Mouse (Mus musculus): Measurements from ENCODE around the gene Tmem39a. TPM values are rescaled to one million over a fixed set of nuclear protein-coding genes. Genes with fewer than 3 reads are reported as not detected.

Gene Tmem39a
- polyA plus RNA-seq, 1 experiment from 2014 or later: 79.4 TPM

DNA sequence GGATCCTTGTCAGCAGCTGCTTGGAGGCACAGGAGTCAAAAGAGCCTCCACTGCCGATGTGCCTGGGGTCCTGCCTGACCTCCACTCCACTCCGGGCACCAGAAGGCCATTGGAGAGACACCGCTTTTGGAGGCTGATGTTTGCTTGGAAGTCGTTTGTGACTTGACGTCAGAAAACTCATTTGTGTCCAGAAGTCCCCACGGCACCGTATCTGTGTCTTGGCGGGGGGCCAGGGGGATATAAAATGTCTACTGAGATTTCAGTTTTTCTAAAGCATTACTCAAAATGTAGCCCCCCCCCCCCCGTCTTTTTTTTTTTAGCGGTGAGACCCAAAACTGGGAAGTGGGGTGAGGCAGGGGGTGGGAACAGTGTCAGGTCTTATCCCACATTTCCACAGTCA, 78.6 kb downstream of the Tmem39a start:
- H3K4me1 ChIP-seq (ENCODE audit: control insufficient read depth, insufficient read depth, low read length): no peaks in the 10 kb centered on the region
- no peak overlapping the region for H3K9ac ChIP-seq (ENCODE audit: low read length)
- WGBS: 79% methylated on average over 10 of the region's 10 CpGs
- no peak overlapping the region for H3K4me2 ChIP-seq
- DNase-seq (ENCODE audit: low spot score, missing footprints) (no peak), ATAC-seq (ENCODE audit: low FRiP score) (no peak)
- no peaks in the 10 kb centered on the region for H3K27me3 ChIP-seq (ENCODE audit: control insufficient read depth, insufficient read depth, low read length)
- no peak overlapping the region for H3K4me3 ChIP-seq (ENCODE audit: low read depth, low read length)
- no peaks in the 10 kb centered on the region for H3K9me3 ChIP-seq (ENCODE audit: control insufficient read depth, low read length)
- no peak overlapping the region for H3K27ac ChIP-seq (ENCODE audit: low read depth, low read length)
- H3K36me3 ChIP-seq (ENCODE audit: control insufficient read depth, insufficient read depth, low read length): no peaks in the 10 kb centered on the region

Other genes with a start within 250 kb of the Tmem39a start
- gene Maats1, start 216.6 kb upstream of the Tmem39a start, polyA plus RNA-seq (2014; fragmentation: Nextera tagmentation; extraction: Ambion mirVana): 0.32 and 0.60 TPM in 2 replicates
- 122 and 124 TPM in 2 replicates for gene Cox17, start 211.7 kb upstream of the Tmem39a start, polyA plus RNA-seq (2014; fragmentation: Nextera tagmentation; extraction: Ambion mirVana)
- not detected in 2 replicates for gene Gm21987, start 211.7 kb upstream of the Tmem39a start, polyA plus RNA-seq (2014; fragmentation: Nextera tagmentation; extraction: Ambion mirVana)
- gene Popdc2, start 196.5 kb upstream of the Tmem39a start, polyA plus RNA-seq (2014; fragmentation: Nextera tagmentation; extraction: Ambion mirVana): 0.59 and 2.1 TPM in 2 replicates
- gene Pla1a, start 125.6 kb upstream of the Tmem39a start, polyA plus RNA-seq (2014; fragmentation: Nextera tagmentation; extraction: Ambion mirVana): 0.23 and 0.59 TPM in 2 replicates
- gene Adprh, start 106.0 kb upstream of the Tmem39a start, polyA plus RNA-seq (2014; fragmentation: Nextera tagmentation; extraction: Ambion mirVana): 122 and 134 TPM in 2 replicates
- 0.42 and 0.65 TPM in 2 replicates for gene Cd80, start 103.1 kb upstream of the Tmem39a start, polyA plus RNA-seq (2014; fragmentation: Nextera tagmentation; extraction: Ambion mirVana)
- gene Timmdc1, start 36.0 kb upstream of the Tmem39a start, polyA plus RNA-seq (2014; fragmentation: Nextera tagmentation; extraction: Ambion mirVana): 27.6 and 29.2 TPM in 2 replicates
- gene Poglut1, start 8.4 kb upstream of the Tmem39a start, polyA plus RNA-seq (2014; fragmentation: Nextera tagmentation; extraction: Ambion mirVana): 68.4 and 75.9 TPM in 2 replicates
- gene Arhgap31, start 154.6 kb downstream of the Tmem39a start, polyA plus RNA-seq (2014; fragmentation: Nextera tagmentation; extraction: Ambion mirVana): 7.1 and 8.4 TPM in 2 replicates
- 26.4 and 29.9 TPM in 2 replicates for gene B4galt4, start 183.6 kb downstream of the Tmem39a start, polyA plus RNA-seq (2014; fragmentation: Nextera tagmentation; extraction: Ambion mirVana)
- 1.6 and 2.2 TPM in 2 replicates for gene Upk1b, start 241.6 kb downstream of the Tmem39a start, polyA plus RNA-seq (2014; fragmentation: Nextera tagmentation; extraction: Ambion mirVana)